Mouse (Mus musculus) layer of hippocampus, adult 2 months (tissue): ENCODE data around the gene E2f6. TPM values are rescaled to one million over a fixed set of nuclear protein-coding genes. Genes with fewer than 3 reads are reported as not detected.
A peak's percentile ranks its signal among the peaks of the same experiment; 100 is the strongest.

ENCODE experiments used
- DNase-seq, 2 experiments: peaks; one replicate each; pipeline ENCODE4 v3.0.0; 2022; ENCODE audit warnings: low spot score in 2 of 2
- H3K27ac ChIP-seq: fragments of 200-600 bp; 2 replicates; pipeline ENCODE4 v1.8.1; 2022
- H3K4me3 ChIP-seq: fragments of 200-600 bp; 2 replicates; pipeline ENCODE4 v1.8.1; 2022; ENCODE audit warnings: mild to moderate bottlenecking
- CTCF ChIP-seq: fragments of 200-600 bp; conservative IDR thresholded peaks from 2 replicates; pipeline ENCODE4 v1.8.1; 2022; ENCODE audit warnings: antibody characterized with exemption, mild to moderate bottlenecking, moderate library complexity
- long read RNA-seq, 2 experiments: library from polyadenylated mRNA; stranded (forward); transcript quantifications; one replicate each; pipeline ENCODE4 v2.0.0; 2021; ENCODE audit warnings: borderline mapping rate in 2 of 2
- total RNA-seq, 2 experiments: library from RNA; stranded (reverse); gene quantifications; 2 replicates each; pipeline ENCODE4 v1.2.3; 2021

Gene E2f6
- 10 to 100 TPM; 28.3 to 32.7 TPM for total RNA-seq
- long read RNA-seq, experiment 1, transcript E2f6-204 (8 exons, 2,362 nt) = major isoform, 15 of 36 reads
- long read RNA-seq, experiment 1, transcript E2f6-201 (7 exons, 2,418 nt) = minor isoform, 9 of 36 reads
- long read RNA-seq, experiment 1, partial matches to known transcripts = 5 of 36 reads
- long read RNA-seq, experiment 1, other reads (novel, unspliced or antisense) = 3 of 36 reads
- long read RNA-seq, experiment 2, transcript E2f6-202 (4 exons, 3,018 nt) = minor isoform, 5 of 49 reads
- long read RNA-seq, experiment 2, transcript E2f6-201 (7 exons, 2,418 nt) = minor isoform, 17 of 49 reads
- long read RNA-seq, experiment 2, transcript E2f6-204 (8 exons, 2,362 nt) = major isoform, 20 of 49 reads
- long read RNA-seq, experiment 2, partial matches to known transcripts = 3 of 49 reads
- long read RNA-seq, experiment 2, other reads (novel, unspliced or antisense) = 4 of 49 reads

GRCm38 (mm10) chr12:16810525-16811431, at the start of gene E2f6:
Gene E2f6, plus strand, starts transcription at chr12:16810963.
- no peak for TF ChIP-seq CTCF
- Histone ChIP-seq H3K4me3 (peak within 1 kb of the TSS; percentile 75), H3K27ac (peak within 1 kb of the TSS; percentile 91)
- DNase-seq = peak; percentile 75 to 78

- no peak for TF ChIP-seq CTCF
- Histone ChIP-seq H3K4me3 (no peak overlapping the region), H3K27ac (no peak overlapping the region)
- DNase-seq = no peak
These were observed 49.3 kb upstream of the E2f6 start for GRCm38 (mm10) chr12:16761461-16761860.

GRCm38 (mm10) chr12:16763649-16764422, 46.9 kb upstream of the E2f6 start:
- Histone ChIP-seq H3K4me3 (no peak overlapping the region), H3K27ac (no peak overlapping the region)
- TF ChIP-seq CTCF = no peak
- DNase-seq = no peak

GRCm38 (mm10) chr12:16764776-16765445, 45.9 kb upstream of the E2f6 start:
- no peak for DNase-seq
- Histone ChIP-seq H3K4me3 (no peak overlapping the region), H3K27ac (no peak overlapping the region)
- TF ChIP-seq CTCF = no peak

GRCm38 (mm10) chr12:16768251-16768650, 42.5 kb upstream of the E2f6 start:
- no peak for DNase-seq
- Histone ChIP-seq H3K4me3 (no peak overlapping the region), H3K27ac (no peak overlapping the region)
- TF ChIP-seq CTCF = no peak

- H3K4me3 ChIP-seq = no peak overlapping the region
- TF ChIP-seq CTCF = no peak
- H3K27ac ChIP-seq = no peak overlapping the region
- no peak for DNase-seq
These were observed 42.1 kb upstream of the E2f6 start for GRCm38 (mm10) chr12:16768711-16769110.

GRCm38 (mm10) chr12:16769601-16770165, 41.1 kb upstream of the E2f6 start:
- Histone ChIP-seq H3K27ac (no peak overlapping the region), H3K4me3 (no peak overlapping the region)
- no peak for DNase-seq
- TF ChIP-seq CTCF = no peak

- DNase-seq = no peak
These were observed 36.2 kb upstream of the E2f6 start for GRCm38 (mm10) chr12:16774605-16775004.

GRCm38 (mm10) chr12:16775351-16775750, 35.4 kb upstream of the E2f6 start:
- no peak for TF ChIP-seq CTCF
- Histone ChIP-seq H3K4me3 (no peak overlapping the region), H3K27ac (no peak overlapping the region)
- no peak for DNase-seq

More at GRCm38 (mm10) chr12:16774605-16775004, 36.2 kb upstream of the E2f6 start:
- TF ChIP-seq CTCF = no peak
- Histone ChIP-seq H3K27ac (no peak overlapping the region), H3K4me3 (no peak overlapping the region)

- no peak for DNase-seq
- Histone ChIP-seq H3K27ac (no peak overlapping the region), H3K4me3 (no peak overlapping the region)
- no peak for TF ChIP-seq CTCF
These were observed 32.2 kb upstream of the E2f6 start for GRCm38 (mm10) chr12:16778523-16778922.

GRCm38 (mm10) chr12:16779165-16779564, 31.6 kb upstream of the E2f6 start:
- H3K4me3 ChIP-seq = no peak overlapping the region
- TF ChIP-seq CTCF = no peak
- no peak for DNase-seq
- H3K27ac ChIP-seq = no peak overlapping the region

- no peak for TF ChIP-seq CTCF
- DNase-seq = no peak
- no peak overlapping the region for H3K4me3 ChIP-seq
- H3K27ac ChIP-seq = no peak overlapping the region
These were observed 30.4 kb upstream of the E2f6 start for GRCm38 (mm10) chr12:16780320-16780719.
